Mouse (Mus musculus): ENCODE measurements around the gene Akap7.

Akap7 gene

DNA sequence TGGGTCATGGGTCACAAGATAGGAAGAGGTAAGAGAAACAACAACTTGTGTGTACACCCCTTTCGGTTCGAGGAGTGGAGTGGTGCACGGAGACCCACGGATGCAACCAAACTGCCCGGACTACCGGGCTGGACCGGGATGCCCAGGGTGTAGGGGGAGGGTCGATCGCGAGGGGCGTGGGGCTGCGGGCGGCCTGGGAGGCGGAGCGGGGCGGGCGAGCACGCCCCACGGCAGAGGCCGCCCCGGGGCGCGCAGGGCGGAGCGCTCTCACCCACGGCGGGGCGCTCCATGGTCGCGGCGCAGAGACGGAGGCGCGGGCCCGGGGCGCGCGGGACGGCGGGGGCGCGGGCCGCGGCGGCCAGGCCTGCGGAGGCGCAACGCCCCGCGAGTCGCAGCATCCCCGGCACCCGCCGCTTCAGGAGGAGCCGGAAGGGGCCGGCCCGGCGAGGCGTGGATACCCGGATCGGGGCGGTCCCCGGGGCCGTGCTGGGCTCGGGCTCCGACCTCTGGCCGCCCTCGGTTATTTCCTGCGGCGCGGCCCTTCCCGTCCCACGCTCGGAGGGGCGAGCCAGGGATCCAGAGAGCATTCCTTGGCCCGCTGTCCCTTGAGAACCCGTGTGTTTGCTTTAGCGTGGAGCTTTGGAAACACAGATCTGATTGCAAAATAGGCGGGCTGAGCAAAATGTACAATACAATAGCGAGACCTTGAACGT is 10.9 kb downstream of the Akap7 start:
- DNase-seq = peak; percentile 93 to 96

DNA sequence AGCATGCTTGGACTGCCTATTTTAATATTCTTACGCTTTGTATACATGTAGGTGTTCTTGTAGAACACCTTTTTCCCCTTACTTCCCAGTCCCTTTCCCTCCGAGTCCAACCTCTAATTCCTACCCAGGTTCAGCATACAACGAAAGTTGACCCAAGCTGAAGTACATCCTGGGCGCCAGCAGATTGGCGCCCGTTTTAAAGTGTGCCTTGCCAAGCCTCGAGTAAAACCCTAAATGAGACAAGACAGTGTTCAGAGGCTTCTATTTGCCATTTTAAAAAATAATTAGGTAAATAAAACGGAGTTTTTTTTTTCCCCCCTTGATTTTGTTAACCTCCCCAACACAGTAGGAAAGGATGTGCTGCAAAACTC is 11.4 kb downstream of the Akap7 start:
- DNase-seq = no peak

DNA sequence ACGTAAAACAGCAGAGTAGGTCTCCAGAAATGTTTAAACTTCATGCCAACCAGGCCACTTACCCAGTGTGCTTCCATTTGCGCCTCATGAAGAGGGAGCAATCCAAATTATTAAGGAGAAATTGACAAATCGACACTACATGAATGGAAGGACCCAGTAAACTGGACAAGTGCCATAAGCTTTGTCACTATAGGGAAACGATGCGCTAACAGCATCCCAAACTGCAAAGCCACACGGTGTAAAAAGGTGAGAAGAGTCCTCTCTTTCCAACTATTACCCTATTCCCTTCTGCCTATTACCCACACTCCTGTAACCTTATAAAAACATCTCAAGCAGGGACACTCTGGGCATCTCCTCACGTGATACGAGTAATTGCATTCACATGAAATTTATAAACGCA is 11.8 kb downstream of the Akap7 start:
- no peak for DNase-seq

DNA sequence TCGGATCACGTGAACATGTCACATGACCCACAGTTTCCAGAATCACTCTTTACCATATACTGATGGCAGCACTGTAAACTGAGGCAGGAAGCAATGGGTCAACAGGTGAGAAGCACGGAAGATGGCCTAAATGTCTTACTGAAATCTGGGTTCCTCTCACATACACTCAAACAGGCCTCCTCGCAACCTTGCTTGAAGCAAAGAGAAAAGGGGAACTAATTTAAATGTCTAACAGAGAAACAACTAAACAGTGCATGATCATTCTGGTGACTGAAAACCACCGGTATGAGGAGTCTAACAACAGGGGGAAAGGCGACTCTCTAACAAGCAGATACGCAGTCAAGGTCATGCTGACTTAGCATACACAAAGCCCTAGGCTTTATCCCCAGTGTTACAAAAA is 12.7 kb downstream of the Akap7 start:
- DNase-seq = no peak

DNA sequence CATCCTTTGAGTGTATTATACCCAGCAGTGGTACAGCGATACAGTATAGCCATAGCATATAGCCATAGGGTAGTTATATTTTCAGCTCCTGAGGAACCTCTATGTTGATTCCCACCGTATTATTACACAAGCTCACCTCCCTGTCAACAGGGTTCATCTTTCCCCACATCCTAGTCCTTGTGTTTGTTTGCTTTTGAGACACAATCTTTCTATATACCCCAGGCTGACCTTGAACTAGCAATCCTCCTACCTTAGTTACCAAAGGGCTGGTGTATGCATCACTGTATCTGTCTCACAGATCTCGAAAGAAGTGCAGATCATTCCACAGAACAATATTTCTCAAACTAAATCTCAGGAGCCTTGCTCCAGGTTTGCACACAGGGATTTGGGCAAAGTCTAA is 13.9 kb downstream of the Akap7 start:
- DNase-seq = no peak

DNA sequence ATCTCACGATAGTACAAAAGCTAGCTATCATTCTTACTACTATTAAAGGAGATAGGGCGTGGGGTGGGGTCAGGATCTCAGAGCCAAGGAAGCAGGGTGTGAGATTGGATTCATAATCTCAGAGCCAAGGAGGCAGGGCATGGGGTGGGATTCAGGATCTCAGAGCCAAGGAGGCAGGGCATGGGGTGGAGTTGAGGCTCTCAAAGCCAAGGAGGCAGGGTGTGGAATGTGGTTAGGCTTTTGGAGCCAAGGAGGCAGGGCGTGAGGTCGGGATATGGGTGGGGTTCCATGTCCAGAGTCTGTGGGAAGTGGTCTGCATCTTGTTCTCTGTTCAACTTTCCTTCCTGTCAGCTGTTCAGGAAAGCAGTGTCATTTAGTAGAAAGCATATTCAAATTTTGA is 16.6 kb downstream of the Akap7 start:
- peak; percentile 74 to 87 for DNase-seq

DNA sequence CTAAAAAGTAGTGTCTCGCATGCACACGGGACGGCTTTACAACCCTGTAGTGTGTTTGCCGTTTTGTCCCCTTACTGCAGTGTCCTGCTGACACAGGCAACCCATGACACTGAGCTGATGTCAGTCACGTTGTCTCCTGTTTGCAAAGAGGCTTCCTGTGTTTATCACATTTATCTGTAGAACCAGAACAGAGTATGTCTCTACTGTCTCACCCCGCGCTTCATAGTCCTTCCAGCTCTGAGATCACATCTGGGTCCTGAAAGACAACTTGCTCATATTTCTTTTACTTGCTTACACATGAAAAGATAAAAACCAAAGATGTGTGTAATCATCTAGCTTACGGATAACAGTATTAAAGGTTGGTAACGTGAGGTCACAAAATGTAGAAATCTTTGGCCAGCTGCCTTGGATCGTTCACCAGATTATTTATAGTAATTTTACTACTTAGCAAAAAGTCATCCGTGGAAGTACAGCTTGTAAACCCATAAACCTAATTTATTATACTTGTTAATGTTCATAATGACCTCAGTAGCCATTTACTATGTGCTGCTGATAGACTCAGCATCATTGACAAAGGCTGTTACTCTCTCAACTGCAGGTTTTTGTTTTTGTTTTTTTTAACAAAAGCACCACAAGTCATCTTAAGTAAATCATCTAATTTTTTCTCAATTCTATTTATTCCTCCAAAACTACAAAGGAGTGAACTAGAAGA is 22.4 kb downstream of the Akap7 start:
- peak; percentile 28 to 37 for DNase-seq

DNA sequence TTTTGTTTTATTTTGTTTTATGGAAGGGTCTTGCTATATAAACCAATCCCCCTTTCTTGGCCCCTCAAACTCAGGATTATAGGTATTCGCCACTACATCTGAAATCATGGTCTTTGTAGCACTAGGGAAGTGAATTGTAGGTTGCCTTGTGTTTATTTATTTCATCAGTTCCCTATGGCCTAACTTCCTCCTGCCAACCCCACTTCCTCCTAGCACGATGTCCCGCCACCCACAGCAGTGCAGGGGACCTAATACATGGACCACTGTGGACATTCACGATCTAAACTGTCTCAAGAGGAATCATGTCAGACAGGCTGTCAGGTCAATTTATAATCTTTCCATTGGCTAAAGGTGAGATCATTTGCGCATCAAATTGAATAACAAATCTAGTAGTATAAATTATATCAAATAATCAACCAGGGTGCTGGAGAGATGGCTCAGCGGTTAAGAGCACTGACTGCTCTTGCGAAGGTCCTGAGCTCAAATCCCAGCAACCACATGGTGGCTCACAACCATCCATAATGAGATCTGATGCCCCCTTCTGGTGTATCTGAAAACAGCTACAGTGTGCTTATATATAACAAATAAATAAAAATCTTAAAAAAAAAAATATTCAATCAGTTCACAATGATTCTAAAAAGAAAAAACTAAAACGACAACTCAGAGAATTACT is 23.1 kb downstream of the Akap7 start:
- DNase-seq = peak in 1 of 2 experiments; percentile 37

DNA sequence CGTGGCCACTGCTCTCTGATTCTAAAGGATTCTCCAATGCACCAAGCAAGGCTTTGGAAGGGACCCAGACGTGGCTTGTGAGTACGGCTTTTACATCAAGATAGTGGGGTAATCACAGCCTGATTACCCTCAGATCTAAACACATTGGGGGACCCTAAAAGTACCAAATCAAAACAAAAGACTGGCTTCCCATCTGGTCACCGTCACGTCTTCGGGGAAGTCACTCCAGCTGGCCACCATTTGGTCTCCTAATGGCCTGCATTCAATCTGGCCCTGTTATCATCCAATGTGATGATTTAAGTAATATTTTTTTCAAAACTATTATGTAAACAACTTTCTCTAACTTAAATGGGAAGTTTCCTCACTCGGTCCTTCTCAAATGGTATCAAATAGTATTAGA is 24.3 kb downstream of the Akap7 start:
- peak in 1 of 2 experiments; percentile 61 for DNase-seq

DNA sequence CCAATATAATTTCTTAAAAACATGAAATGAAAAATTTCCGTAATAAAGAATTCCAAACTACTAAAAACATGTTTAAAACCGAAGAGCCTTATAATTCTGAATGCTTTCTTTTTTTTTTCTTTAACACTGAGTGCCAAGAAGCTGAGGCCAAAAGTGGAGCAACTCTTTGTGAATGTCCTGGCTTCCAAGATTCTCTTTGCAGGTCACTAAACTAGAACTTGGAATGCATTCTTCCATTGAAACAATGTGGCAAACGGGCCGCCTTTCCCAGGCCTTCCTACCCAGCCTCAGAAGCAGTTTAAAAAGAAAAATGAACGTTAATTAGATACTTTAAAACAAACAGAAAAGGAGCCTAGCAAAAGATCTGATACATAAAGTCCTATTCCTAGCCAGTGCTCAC is 27.5 kb downstream of the Akap7 start:
- no peak for DNase-seq

DNA sequence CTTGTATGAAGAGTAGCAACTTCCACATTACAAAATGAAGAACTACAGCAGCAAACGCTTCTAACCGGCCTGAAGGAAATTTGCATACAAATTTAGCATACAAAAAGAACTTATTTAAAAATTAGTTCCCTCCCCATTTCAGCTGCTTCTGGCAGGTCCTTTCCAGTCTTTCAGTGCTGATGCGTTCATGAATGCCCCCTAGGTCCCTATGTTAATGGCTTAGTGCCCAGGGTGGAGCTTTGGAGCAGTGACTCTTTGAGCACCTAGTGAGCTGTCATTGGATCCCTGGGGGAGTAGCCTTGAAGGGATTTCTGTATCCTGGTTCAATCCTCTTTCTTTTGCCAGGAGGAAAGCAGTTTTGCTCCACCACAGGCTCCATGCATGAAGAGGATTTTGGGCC is 28.3 kb downstream of the Akap7 start:
- DNase-seq = no peak

DNA sequence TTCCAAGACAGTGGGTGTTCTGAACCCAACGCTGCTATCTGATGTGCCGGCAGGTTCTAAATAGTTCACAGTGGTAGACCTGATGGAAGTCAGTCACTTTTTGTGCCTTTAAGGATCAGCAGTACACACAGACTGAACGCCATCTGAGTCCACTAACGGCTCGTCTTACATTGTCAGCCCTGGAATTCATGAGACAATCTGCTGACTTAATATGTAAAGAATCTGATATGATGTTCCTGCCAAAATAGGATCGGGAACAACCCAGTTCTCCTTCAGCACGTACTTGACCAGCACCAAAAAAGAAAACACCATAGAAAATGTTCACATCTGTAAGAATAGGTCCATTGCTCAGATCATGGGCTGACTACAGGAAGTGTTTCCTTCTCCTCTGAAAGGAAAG is 32.2 kb downstream of the Akap7 start:
- no peak for DNase-seq

DNA sequence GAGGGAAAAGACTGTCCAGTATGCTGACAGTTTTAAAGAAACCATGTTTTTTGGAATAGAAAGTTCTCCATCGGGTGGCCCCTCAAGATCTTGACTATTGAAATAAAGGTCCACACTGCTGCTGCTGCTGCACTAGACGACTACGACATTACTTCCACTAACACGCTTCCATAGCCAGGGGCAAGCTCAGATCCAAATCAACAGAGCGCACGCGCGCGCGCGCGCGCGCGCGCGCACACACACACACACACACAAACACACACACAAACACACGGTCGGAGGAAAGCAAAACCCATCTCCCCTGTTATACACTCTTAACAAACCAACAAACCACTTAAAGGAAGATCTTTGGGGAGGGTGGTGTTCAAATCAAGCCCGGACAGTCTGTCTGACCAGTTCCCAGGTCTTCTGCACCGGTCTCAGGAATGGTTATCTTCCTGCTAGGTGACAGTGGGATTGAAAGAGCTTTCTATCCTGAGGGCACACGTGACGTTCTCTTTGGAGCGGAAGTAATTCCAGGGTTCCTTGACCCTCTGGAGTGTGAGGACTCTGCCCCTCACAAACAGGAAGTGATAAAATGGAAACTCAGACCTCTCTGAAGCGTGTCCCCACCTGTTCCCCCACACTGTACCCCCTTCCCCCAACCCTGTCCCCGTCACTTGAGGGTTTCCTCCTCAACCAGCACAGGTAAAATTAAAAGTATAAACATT is 32.9 kb downstream of the Akap7 start:
- DNase-seq = no peak

DNA sequence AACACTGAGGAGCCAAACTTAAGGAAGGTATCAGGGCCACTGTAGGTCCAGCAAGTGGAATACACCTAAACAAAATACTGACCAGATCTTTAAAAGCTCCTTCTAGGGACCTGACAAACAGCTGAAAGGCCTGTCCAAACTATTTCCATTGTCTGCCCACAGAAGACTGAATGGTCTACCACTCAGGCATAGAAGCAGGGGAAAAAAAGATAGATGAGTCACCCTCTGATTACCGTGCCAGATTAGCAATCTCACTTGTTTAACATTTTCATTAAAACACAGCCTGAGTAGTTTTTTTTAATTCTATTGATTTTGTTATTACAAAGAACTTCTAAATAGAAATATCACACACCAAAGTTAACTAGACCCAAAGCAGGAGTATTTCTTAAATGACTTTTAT is 33.9 kb downstream of the Akap7 start:
- DNase-seq = no peak

DNA sequence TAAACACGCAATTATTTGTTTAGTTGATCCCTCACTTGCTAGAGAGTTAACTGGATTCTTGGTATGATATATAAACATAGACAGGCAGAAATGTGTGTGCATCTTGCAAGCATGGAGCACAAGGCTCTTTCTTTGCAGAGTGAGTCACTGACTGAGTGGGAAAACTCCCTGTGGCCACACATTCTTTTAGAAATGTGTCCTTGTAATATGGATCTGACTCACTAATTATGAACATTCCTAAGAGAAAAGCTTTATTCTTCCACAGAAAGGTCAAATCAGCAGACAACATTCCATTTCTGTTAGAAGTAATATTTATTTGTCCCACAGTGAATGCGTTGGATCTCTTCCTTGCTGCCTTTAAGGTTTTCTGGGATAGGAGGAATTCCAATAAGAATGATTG is 35.9 kb downstream of the Akap7 start:
- DNase-seq = no peak

DNA sequence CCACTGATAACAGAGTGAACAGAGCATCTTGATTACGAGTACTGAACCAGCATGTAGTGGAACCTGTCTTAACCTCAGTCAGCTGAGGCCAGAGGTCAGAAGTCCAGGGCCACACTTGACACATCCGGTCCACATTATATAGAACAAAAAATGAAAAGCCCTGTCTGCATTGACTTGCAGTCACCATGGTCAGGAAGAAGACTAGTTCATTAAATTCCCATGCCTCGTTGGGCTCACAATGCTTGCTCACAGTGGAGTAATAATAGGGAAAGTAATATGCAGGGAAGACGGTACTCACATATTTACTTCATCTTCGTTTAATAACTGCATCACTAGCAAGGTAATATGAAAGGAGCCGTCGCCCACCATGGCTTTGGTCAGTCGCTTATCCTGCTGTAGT is 36.5 kb downstream of the Akap7 start:
- no peak for DNase-seq

DNA sequence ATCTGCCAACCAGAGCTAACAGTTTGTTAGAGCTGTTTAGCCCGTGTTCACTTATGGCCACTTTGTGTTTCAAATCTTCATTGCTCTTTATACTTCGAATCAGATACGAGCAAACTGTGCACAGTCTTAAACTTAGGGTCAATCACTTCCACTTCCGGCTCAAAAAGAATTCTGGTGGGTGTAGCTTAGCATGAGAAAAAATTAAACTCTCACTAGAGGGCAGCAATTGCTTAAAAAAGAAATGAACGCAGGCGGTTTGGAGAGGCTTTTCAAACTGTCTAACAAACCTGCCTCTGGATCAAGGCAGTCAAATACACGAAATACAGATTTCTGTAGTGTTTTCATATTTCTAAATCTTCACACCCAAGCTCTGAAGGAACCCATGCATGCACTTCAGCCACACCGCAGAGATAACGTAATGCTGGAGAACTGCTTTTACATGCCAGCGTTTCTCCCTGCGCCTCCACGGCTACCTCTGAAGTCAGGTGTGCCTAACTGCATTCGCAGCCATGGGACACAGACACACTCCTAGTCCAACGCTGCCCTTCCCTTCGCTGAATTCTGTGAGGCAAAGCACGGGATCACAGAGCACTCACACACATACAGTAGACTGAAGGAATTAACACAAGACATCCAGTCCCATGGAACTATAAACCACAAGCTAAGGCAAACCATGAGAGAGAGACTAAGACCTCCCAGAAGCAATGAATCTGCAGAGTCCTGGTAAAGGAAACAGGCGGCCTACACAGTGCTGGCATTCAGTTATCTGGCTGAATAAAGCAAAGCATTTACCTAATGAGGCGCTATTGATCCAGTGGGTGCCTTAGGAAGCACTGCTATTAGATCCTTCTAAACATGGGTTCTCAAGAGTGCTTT is 39.0 kb downstream of the Akap7 start:
- DNase-seq = peak in 1 of 2 experiments; percentile 40

DNA sequence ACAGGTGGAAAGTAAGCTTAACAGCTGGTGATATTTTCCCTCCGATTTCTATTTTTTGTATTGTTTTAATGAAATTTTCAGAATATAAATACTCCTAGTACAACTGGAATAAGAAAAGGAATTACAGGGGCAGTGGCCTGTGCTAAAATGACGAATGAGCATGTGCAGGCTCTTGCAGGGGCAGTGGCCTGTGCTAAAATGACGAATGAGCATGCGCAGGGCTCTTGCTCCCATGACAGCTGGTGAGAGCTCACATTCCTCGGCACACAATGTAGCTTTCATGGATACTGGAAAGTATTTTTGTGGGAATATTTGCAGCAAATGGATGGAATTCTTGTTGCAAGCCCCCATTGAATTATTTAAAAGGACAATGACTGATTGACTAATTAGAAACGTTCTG is 46.5 kb downstream of the Akap7 start:
- no peak for DNase-seq

DNA sequence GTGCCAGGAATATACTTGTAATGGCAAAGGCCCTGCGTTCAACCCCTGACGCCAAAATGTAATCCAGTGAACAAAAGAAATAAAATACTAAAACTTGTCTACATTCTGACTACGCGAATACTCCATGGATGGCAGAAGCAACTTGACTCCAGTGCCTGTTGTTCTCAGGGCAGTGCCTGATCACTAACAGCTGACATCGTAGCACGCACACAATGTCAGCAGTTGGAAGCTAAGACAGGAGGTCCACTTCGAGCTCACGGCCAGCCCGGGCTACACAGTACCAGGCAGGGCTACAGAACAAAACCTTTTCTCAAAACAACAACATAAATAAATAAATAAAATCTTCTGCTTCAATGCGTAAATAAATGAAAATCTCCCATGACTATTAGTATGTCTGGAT is 46.9 kb downstream of the Akap7 start:
- no peak for DNase-seq

DNA sequence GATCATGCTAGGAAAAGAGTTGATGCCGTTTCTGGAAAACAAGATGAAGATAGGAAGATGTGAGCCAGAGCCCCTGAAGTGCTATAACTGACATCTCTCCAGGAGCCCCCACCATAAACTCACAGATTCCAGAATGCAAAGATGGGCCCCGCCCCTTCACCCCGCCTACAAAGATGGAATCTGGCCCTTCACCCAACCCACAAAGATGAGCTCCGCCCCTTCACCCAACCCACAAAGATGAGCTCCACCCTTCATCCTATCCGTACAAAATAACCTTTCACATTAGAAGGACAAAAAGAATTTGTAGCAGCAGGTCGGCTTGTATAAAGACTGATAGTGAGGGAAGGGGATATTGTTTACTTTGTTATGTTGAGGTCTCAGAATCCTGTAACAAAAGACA is 49.5 kb downstream of the Akap7 start:
- DNase-seq = no peak

DNA sequence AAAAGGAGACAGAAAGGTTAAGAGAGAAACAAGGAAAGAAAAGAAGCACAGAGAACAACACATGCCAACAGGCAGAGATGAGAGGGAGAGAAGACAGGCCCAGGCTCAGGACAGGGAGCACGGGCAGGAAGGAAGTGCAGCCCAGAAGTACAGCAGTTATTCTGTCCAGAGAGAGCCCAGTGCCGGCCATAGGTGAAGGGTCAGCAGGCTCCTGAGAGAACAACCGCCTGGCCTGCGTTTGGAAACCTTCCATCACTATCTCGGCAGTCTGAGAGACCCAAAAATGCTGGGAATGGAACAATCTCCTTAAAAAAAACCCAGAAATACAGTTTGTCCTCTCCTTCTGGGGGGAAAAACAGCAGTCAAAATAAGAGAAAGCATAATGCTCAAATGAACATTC is 50.2 kb downstream of the Akap7 start:
- no peak for DNase-seq

DNA sequence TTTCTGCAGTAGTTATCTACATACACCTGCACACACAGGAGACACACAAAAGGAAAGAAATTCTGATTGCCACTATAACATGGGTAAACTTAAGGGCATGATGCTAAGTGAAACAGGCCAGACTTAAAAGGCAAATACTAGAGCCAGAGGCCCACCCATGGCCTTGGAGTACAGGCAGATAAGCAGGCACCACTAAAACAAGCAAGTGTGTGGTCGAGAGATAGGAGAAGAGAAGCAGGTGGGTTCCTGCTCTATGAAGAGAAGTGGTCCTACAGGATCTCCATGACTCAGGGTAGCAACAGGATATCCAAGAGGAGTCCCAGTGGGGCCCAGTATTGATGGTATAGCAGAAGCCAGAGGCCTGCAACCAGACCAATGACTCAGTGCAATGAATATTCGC is 54.2 kb downstream of the Akap7 start:
- no peak for DNase-seq

DNA sequence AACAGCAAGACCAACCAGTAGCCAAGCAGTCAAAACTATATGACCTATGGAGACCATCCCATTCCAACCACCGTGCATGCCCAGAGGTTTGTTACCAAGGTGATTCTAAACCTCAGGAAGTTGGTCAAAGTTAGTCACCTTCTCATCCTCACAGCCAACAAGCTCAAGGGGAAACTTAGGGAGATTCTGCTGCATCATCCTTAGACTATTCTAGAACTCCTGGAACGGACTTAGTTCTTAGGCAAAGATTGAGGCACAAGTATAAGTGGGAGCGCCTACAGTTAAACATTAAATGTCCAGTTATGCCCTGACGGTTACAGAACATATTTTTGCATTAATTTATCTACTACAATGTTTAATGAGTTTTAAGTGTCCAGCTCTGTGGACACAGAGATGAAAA is 54.7 kb downstream of the Akap7 start:
- no peak for DNase-seq

Data from lung, postnatal 4 days (tissue).